8 mouse cellular contexts compared by ENCODE assay signal in the genomic region with DNA sequence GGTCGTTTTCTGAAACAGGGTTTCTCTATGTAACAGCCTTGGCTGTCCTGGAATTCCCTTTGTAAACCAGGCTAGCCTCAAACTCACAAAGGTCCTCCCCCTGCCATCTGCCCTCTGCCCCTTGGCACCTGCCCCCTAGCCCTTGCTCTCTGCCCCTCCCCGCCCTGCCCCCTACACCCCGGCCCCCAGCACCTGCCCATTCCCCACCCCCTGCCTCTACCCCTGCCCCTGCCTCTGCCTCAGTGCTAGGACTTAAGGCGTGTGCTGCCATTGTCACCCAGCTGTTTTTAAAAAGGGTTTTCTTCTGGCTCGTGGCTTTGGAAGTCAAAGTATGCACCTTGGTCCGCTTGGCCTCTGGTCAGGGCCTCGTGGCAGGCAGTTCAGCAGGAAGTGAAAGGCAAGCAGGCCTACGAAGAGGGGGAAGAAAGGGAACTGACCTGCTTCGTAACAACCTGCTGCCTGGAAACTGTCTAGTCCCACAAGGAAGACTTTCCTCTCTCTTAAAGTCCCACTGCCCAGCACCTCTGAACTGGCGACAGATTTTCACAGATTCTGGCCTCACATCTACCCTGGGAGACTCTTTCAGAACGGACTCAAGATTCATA.
A peak's percentile ranks its signal among the peaks of the same experiment; 100 is the strongest.
DNase-seq lines count a peak whose midpoint lies in the region; ATAC-seq and TF ChIP-seq lines count a peak whose summit lies in the region.
"Had no signal": no experiment of that assay in that cellular context is flagged by ENCODE, and none has a peak within 500 bp of the region (broad histone marks: within the 10 kb centered on the region; RNA-seq: fewer than 3 reads in every experiment).

No protein-coding gene starts in this region.

- peak; percentile 48 for DNase-seq in A20 (ENCODE audit: low read depth, low spot score)
- DNase-seq in yolk sac, embryonic 10.5 days (ENCODE audit: low spot score), result peak; percentile 26
- DNase-seq in right cerebral cortex, postnatal 25 days, result no peak
- no peak for DNase-seq in cerebellum, postnatal 25 days

- no peaks in the 10 kb centered on the region for H3K9me3 ChIP-seq in E14TG2a.4 (ENCODE audit: low read length)
- no peaks in the 10 kb centered on the region for H3K9me3 ChIP-seq in hindbrain, embryonic 12.5 days (replicated peaks)
- H3K9me3 ChIP-seq in liver, embryonic 12.5 days (replicated peaks), result no peaks in the 10 kb centered on the region
- H3K9me3 ChIP-seq: megakaryocyte, embryonic 14.5 days had no signal

- H3K27ac ChIP-seq in hindbrain, embryonic 12.5 days, result peak overlapping the region; percentile 35
- no peak overlapping the region for H3K27ac ChIP-seq in liver, embryonic 12.5 days

- H3K4me2 ChIP-seq in hindbrain, embryonic 12.5 days (replicated peaks), result peak overlapping the region; percentile 24
- H3K4me2 ChIP-seq in liver, embryonic 12.5 days, result peak overlapping the region; percentile 19; the same call in 1 of the 2 replicates

- 5% methylated on average over 11 of the region's 11 CpGs for WGBS in hindbrain, embryonic 12.5 days
- WGBS in liver, embryonic 12.5 days (ENCODE audit: insufficient replicate concordance), result 22% methylated on average over 11 of the region's 11 CpGs

- H3K9ac ChIP-seq in hindbrain, embryonic 12.5 days, result 0 out of 2 replicates have a peak overlapping the region, but pooled peaks have one; percentile 43
- no peak overlapping the region for H3K9ac ChIP-seq in liver, embryonic 12.5 days

- peaks cover 29% of the 10 kb centered on the region for H3K27me3 ChIP-seq in E14TG2a.4 (ENCODE audit: insufficient read depth, low read length)
- H3K27me3 ChIP-seq in hindbrain, embryonic 12.5 days, result no peaks in the 10 kb centered on the region
- peaks cover 17% of the 10 kb centered on the region for H3K27me3 ChIP-seq in liver, embryonic 12.5 days (replicated peaks)

- peak overlapping the region; percentile 59; the same call in 1 of the 2 replicates for H3K4me3 ChIP-seq in E14TG2a.4 (replicated peaks; ENCODE audit: low read length)
- H3K4me3 ChIP-seq in hindbrain, embryonic 12.5 days, result 0 out of 2 replicates have a peak overlapping the region, but pooled peaks have one; percentile 6
- H3K4me3 ChIP-seq in liver, embryonic 12.5 days, result no peak overlapping the region

- peaks cover 19% of the 10 kb centered on the region for H3K4me1 ChIP-seq in E14TG2a.4 (replicated peaks; ENCODE audit: low read depth, low read length)
- H3K4me1 ChIP-seq in hindbrain, embryonic 12.5 days, result peaks cover 20% of the 10 kb centered on the region
- peaks cover 20% of the 10 kb centered on the region for H3K4me1 ChIP-seq in liver, embryonic 12.5 days

- H3K36me3 ChIP-seq in E14TG2a.4 (ENCODE audit: insufficient read depth, low read length), result no peaks in the 10 kb centered on the region
- no peaks in the 10 kb centered on the region for H3K36me3 ChIP-seq in hindbrain, embryonic 12.5 days
- H3K36me3 ChIP-seq in liver, embryonic 12.5 days, result no peaks in the 10 kb centered on the region

- no peak for TF ChIP-seq CTCF in E14TG2a.4 (conservative IDR thresholded peaks at IDR 0.05; ENCODE audit: low read length)

- ATAC-seq in hindbrain, embryonic 12.5 days (ENCODE audit: low FRiP score), result no peak
- ATAC-seq in liver, embryonic 12.5 days, result no peak

Comparison
In these comparisons a context has a peak if more than half of its experiments do, and no peak if none do; other contexts are left out.
1. DNase-seq: peak in A20 (single experiment) and yolk sac, embryonic 10.5 days (single experiment); none in right cerebral cortex, postnatal 25 days (single experiment) and cerebellum, postnatal 25 days (0 of 2).